Mouse (Mus musculus) stomach, postnatal 0 days (tissue): ENCODE measurements around the gene Gga2. TPM values are rescaled to one million over a fixed set of nuclear protein-coding genes. Genes with fewer than 3 reads are reported as not detected.

Source experiments
- ATAC-seq: fragments of 200-750 bp; cut with Nextera tagmentation; 2 replicates; pipeline ENCODE4 v1.8.0; 2017; ENCODE audit not compliant: low FRiP score, low TSS enrichment
- DNase-seq: peaks from one replicate; pipeline ENCODE4 v3.0.0-alpha.2; 2016; ENCODE audit warnings: low spot score
- H3K27ac ChIP-seq: fragments of 300-500 bp; sonication (generic); replicated peaks from 2 replicates; pipeline ENCODE4 v1.5.1; 2014; ENCODE audit warnings: mild to moderate bottlenecking, control low read depth
- H3K27me3 ChIP-seq: fragments of 300-500 bp; sonication (generic); 2 replicates; pipeline ENCODE4 v1.6.1; 2014; ENCODE audit warnings: low read length; ENCODE audit not compliant: control insufficient read depth, insufficient read depth
- H3K36me3 ChIP-seq: fragments of 300-500 bp; sonication (generic); 2 replicates; pipeline ENCODE4 v1.6.1; 2014; ENCODE audit warnings: low read length, mixed read lengths; ENCODE audit not compliant: control insufficient read depth, insufficient read depth
- H3K4me1 ChIP-seq: fragments of 300-500 bp; sonication (generic); replicated peaks from 2 replicates; pipeline ENCODE4 v1.6.1; 2014; ENCODE audit warnings: antibody characterized with exemption; ENCODE audit not compliant: control insufficient read depth, insufficient read depth
- H3K4me2 ChIP-seq: fragments of 300-500 bp; sonication (generic); replicated peaks from 2 replicates; pipeline ENCODE4 v1.6.1; 2014; ENCODE audit warnings: low read depth, mild to moderate bottlenecking, control low read depth, moderate library complexity
- H3K4me3 ChIP-seq: fragments of 300-500 bp; sonication (generic); 2 replicates; pipeline ENCODE4 v1.5.1; 2014; ENCODE audit warnings: low read depth, low read length, control low read depth
- H3K9ac ChIP-seq: fragments of 300-500 bp; sonication (generic); 2 replicates; pipeline ENCODE4 v1.6.1; 2014; ENCODE audit warnings: mild to moderate bottlenecking, low read length, control low read depth, mixed read lengths
- H3K9me3 ChIP-seq: fragments of 300-500 bp; sonication (generic); 2 replicates; pipeline ENCODE4 v1.6.1; 2016; ENCODE audit warnings: low read length; ENCODE audit not compliant: control insufficient read depth
- CTCF ChIP-seq: IDR thresholded peaks from 2 replicates; pipeline ENCODE4 v1.5.1; 2016; ENCODE audit warnings: antibody characterized with exemption, low read depth, mild to moderate bottlenecking, moderate library complexity
- EP300 ChIP-seq: optimal IDR thresholded peaks from 2 replicates; pipeline ENCODE3; 2016; ENCODE audit warnings: antibody characterized with exemption
- WGBS: fragments of 180-500 bp; shearing (Covaris S2); extraction: QIAGEN DNeasy Blood & Tissue Kit; methylation state at CpG from one replicate; pipeline ENCODE4 v1.1.7; 2014; 5-methylcytosine and 5-hydroxymethylcytosine counted together
- polyA plus RNA-seq: library from polyadenylated mRNA; unstranded; fragments of >200 nt; fragmentation: Nextera tagmentation; extraction: Ambion mirVana; gene quantifications from 2 replicates; pipeline ENCODE4 v1.2.1, GENCODE M21; 2015

Gga2 gene
- polyA plus RNA-seq, 1 experiment from 2014 or later: 31.5 TPM

GRCm38 (mm10) chr7:122044106-122044505 is 23.1 kb upstream of the Gga2 start:
- Histone ChIP-seq H3K9ac (no peak overlapping the region), H3K9me3 (no peaks in the 10 kb centered on the region), H3K4me1 (no peaks in the 10 kb centered on the region), H3K4me2 (no peak overlapping the region), H3K27ac (no peak overlapping the region), H3K4me3 (no peak overlapping the region), H3K36me3 (peaks cover 7% of the 10 kb centered on the region; the same call in 1 of the 2 replicates), H3K27me3 (no peaks in the 10 kb centered on the region)
- no peak for ATAC-seq
- TF ChIP-seq EP300 (no peak), CTCF (no peak)
- WGBS: 81% methylated on average over 8 of the region's 8 CpGs
- DNase-seq: no peak

GRCm38 (mm10) chr7:122034348-122034747 is 13.3 kb upstream of the Gga2 start:
- H3K9ac ChIP-seq: no peak overlapping the region
- H3K4me2 ChIP-seq: no peak overlapping the region
- H3K9me3 ChIP-seq: no peaks in the 10 kb centered on the region
- H3K4me1 ChIP-seq: no peaks in the 10 kb centered on the region
- ATAC-seq (no peak), DNase-seq (no peak)
- no peaks in the 10 kb centered on the region for H3K27me3 ChIP-seq
- no peak overlapping the region for H3K27ac ChIP-seq
- TF ChIP-seq CTCF: peak; percentile 73
- TF ChIP-seq EP300: no peak
- no peaks in the 10 kb centered on the region; the same call in 1 of the 2 replicates for H3K36me3 ChIP-seq
- H3K4me3 ChIP-seq: no peak overlapping the region
- WGBS: 35% methylated on average over 2 of the region's 2 CpGs

GRCm38 (mm10) chr7:122033371-122033770 is 12.3 kb upstream of the Gga2 start:
- H3K9ac ChIP-seq: no peak overlapping the region
- no peaks in the 10 kb centered on the region; the same call in 1 of the 2 replicates for H3K36me3 ChIP-seq
- DNase-seq: no peak
- H3K27ac ChIP-seq: no peak overlapping the region
- no peaks in the 10 kb centered on the region for H3K27me3 ChIP-seq
- H3K9me3 ChIP-seq: no peaks in the 10 kb centered on the region
- no peak for TF ChIP-seq EP300
- TF ChIP-seq CTCF: no peak
- no peak for ATAC-seq
- WGBS: 61% methylated on average over 3 of the region's 3 CpGs
- no peaks in the 10 kb centered on the region for H3K4me1 ChIP-seq
- H3K4me3 ChIP-seq: no peak overlapping the region
- no peak overlapping the region for H3K4me2 ChIP-seq

GRCm38 (mm10) chr7:122022131-122022530 is 1.1 kb upstream of the Gga2 start:
- no peak for ATAC-seq
- WGBS: 98% methylated on average over 2 of the region's 2 CpGs
- no peak overlapping the region for H3K9ac ChIP-seq
- H3K9me3 ChIP-seq: no peaks in the 10 kb centered on the region
- H3K36me3 ChIP-seq: no peaks in the 10 kb centered on the region
- no peak overlapping the region for H3K27ac ChIP-seq
- H3K27me3 ChIP-seq: no peaks in the 10 kb centered on the region
- H3K4me1 ChIP-seq: no peaks in the 10 kb centered on the region
- H3K4me3 ChIP-seq: no peak overlapping the region
- no peak overlapping the region for H3K4me2 ChIP-seq
- TF ChIP-seq CTCF (no peak), EP300 (no peak)
- no peak for DNase-seq

GRCm38 (mm10) chr7:122020273-122020666 is 752 bp downstream of the Gga2 start:
- Histone ChIP-seq H3K36me3 (no peaks in the 10 kb centered on the region), H3K27me3 (no peaks in the 10 kb centered on the region), H3K4me3 (peak overlapping the region; percentile 76), H3K9me3 (no peaks in the 10 kb centered on the region), H3K27ac (peak overlapping the region; percentile 78), H3K4me2 (peak overlapping the region; percentile 92), H3K9ac (peak overlapping the region; percentile 78), H3K4me1 (no peaks in the 10 kb centered on the region; the same call in 1 of the 2 replicates)
- ATAC-seq (peak; percentile 7), DNase-seq (no peak)
- WGBS: under 1% methylated on average over 6 of the region's 6 CpGs
- TF ChIP-seq EP300 (no peak), CTCF (no peak)

- Histone ChIP-seq H3K4me1 (no peaks in the 10 kb centered on the region; the same call in 1 of the 2 replicates), H3K9me3 (no peaks in the 10 kb centered on the region), H3K4me2 (no peak overlapping the region), H3K9ac (no peak overlapping the region), H3K36me3 (no peaks in the 10 kb centered on the region), H3K4me3 (no peak overlapping the region), H3K27me3 (no peaks in the 10 kb centered on the region), H3K27ac (no peak overlapping the region)
- no peak for ATAC-seq
- WGBS: 88% methylated on average over 7 of the region's 7 CpGs
- DNase-seq: no peak
- TF ChIP-seq CTCF (no peak), EP300 (no peak)
Observed at GRCm38 (mm10) chr7:122018978-122019377, 2.0 kb downstream of the Gga2 start.
